Mouse (Mus musculus) testis, adult 2 months (tissue): ENCODE results near the gene Cyb561a3.

Source experiments
- CTCF ChIP-seq: fragments of 200-500 bp; IDR thresholded peaks from 2 replicates; pipeline ENCODE4 v1.5.1; 2012; ENCODE audit warnings: low read depth, mild to moderate bottlenecking, inconsistent platforms, low read length, moderate library complexity; ENCODE audit not compliant: control insufficient read depth, insufficient read depth, insufficient replicate concordance
- POLR2A ChIP-seq: fragments of 200-500 bp; IDR thresholded peaks from 2 replicates; pipeline ENCODE4 v1.6.1; 2012; ENCODE audit warnings: low read depth, mild to moderate bottlenecking, inconsistent platforms, low read length, moderate library complexity; ENCODE audit not compliant: control insufficient read depth

DNA sequence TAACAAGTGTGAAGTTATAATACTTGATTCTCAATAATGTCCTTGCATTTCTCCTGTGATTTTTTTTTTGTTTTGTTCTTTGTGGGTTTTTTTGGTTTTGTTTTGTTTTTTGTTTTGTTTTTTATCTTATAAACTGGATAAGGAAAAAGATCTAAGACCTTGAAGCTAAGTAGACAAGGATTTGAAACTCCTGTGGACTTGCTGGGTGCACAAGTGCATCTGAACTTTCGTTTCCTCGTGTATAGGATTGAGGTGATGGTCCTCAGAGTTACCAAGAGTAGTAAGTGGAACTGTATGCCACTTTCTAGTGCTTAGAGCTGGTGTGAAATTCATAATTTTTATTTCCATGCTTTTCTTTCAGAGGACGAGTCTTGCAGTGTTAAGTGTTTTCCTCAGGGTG is 3.1 kb downstream of the Cyb561a3 start:
- TF ChIP-seq CTCF (no peak), POLR2A (no peak)
